In genomic region chr6:18682043-18682442, GRCm38 (mm10) we compare ENCODE assay signal across 12 mouse cellular contexts.
DNase-seq lines count a peak whose midpoint lies in the region; ATAC-seq lines count a peak whose summit lies in the region.
"Had no signal": no experiment of that assay in that cellular context is flagged by ENCODE, and none has a peak within 500 bp of the region (broad histone marks: within the 10 kb centered on the region; RNA-seq: fewer than 3 reads in every experiment).

No protein-coding gene starts in this region.

- H3K4me1 ChIP-seq in limb, embryonic 11.5 days (ENCODE audit: control insufficient read depth, insufficient read depth, low read length): no peaks in the 10 kb centered on the region
- 0 out of 2 replicates have a peak, but pooled peaks cover 5% of the 10 kb centered on the region for H3K4me1 ChIP-seq in limb, embryonic 10.5 days
- H3K4me1 ChIP-seq: limb, embryonic 15.5 days; midbrain, embryonic 12.5 days had no signal

- DNase-seq in cerebellum, postnatal 14 days: peak; percentile 8 to 34
- DNase-seq in cerebellum, postnatal 4 days (ENCODE audit: low spot score in 2 of 2): no peak
- peak; percentile 25 for DNase-seq in limb, embryonic 11.5 days (ENCODE audit: low spot score)
- no peak for DNase-seq in limb, embryonic 10.5 days (ENCODE audit: low spot score)
- peak; percentile 14 for DNase-seq in lung, postnatal 10 days
- no peak for DNase-seq in heart, postnatal 36 days
- DNase-seq in T-cell, adult 2 months (ENCODE audit: low spot score): no peak
- DNase-seq: heart, adult 2 months had no signal

- no peaks in the 10 kb centered on the region for H3K36me3 ChIP-seq in limb, embryonic 11.5 days (ENCODE audit: control insufficient read depth, insufficient read depth, low read length)
- no peaks in the 10 kb centered on the region for H3K36me3 ChIP-seq in limb, embryonic 10.5 days
- H3K36me3 ChIP-seq: hindbrain, embryonic 13.5 days; limb, embryonic 15.5 days; midbrain, embryonic 12.5 days had no signal

- no peak overlapping the region for H3K27ac ChIP-seq in limb, embryonic 11.5 days (replicated peaks; ENCODE audit: low read depth, low read length)
- no peak overlapping the region for H3K27ac ChIP-seq in limb, embryonic 10.5 days
- H3K27ac ChIP-seq: heart, adult 2 months; hindbrain, embryonic 13.5 days; limb, embryonic 15.5 days; midbrain, embryonic 12.5 days had no signal

- intact Hi-C loops in heart, postnatal 36 days (cut with DNase I): no loop called here

- H3K9me3 ChIP-seq in limb, embryonic 11.5 days (ENCODE audit: control insufficient read depth, low read length): no peaks in the 10 kb centered on the region
- no peaks in the 10 kb centered on the region for H3K9me3 ChIP-seq in limb, embryonic 10.5 days (replicated peaks)
- H3K9me3 ChIP-seq: hindbrain, embryonic 13.5 days; limb, embryonic 15.5 days; midbrain, embryonic 12.5 days had no signal

- WGBS in limb, embryonic 11.5 days: 41% methylated on average over 6 of the region's 6 CpGs
- 64% methylated on average over 6 of the region's 6 CpGs for WGBS in limb, embryonic 10.5 days

- no peak overlapping the region for H3K4me3 ChIP-seq in limb, embryonic 11.5 days (ENCODE audit: low read depth, low read length)
- no peak overlapping the region for H3K4me3 ChIP-seq in limb, embryonic 10.5 days
- H3K4me3 ChIP-seq: heart, adult 2 months; hindbrain, embryonic 13.5 days; limb, embryonic 15.5 days; midbrain, embryonic 12.5 days had no signal

- ATAC-seq in limb, embryonic 11.5 days (ENCODE audit: insufficient number of reproducible peaks, low FRiP score, low TSS enrichment, low read depth): no peak
- peak; percentile 25 to 62; a peak in 3 of 4 replicates for ATAC-seq in hematopoietic stem cell, adult 5-6 weeks (replicated peaks in 1 of 2; ENCODE audit: insufficient read depth in 1 of 2, low FRiP score in 2 of 2, low TSS enrichment in 1 of 2, low read depth in 1 of 2, poor library complexity in 2 of 2, severe bottlenecking in 2 of 2)

- H3K9ac ChIP-seq in limb, embryonic 11.5 days (ENCODE audit: low read length): no peak overlapping the region
- H3K9ac ChIP-seq: hindbrain, embryonic 13.5 days; limb, embryonic 15.5 days; midbrain, embryonic 12.5 days had no signal

- H3K27me3 ChIP-seq in limb, embryonic 11.5 days (ENCODE audit: control insufficient read depth, insufficient read depth, low read length): no peaks in the 10 kb centered on the region
- no peaks in the 10 kb centered on the region for H3K27me3 ChIP-seq in limb, embryonic 10.5 days (ENCODE audit: low read depth, poor library complexity, severe bottlenecking)
- H3K27me3 ChIP-seq: hindbrain, embryonic 13.5 days; limb, embryonic 15.5 days; midbrain, embryonic 12.5 days had no signal

- no peak overlapping the region for H3K4me2 ChIP-seq in limb, embryonic 11.5 days (ENCODE audit: low read depth, severe bottlenecking)
- H3K4me2 ChIP-seq: hindbrain, embryonic 13.5 days; limb, embryonic 15.5 days; midbrain, embryonic 12.5 days had no signal

Comparison
In these comparisons a context has a peak if more than half of its experiments do, and no peak if none do; other contexts are left out.
1. DNase-seq: peak in cerebellum, postnatal 14 days (2 of 2), limb, embryonic 11.5 days (single experiment) and lung, postnatal 10 days (single experiment); none in cerebellum, postnatal 4 days (0 of 2), limb, embryonic 10.5 days (single experiment), heart, postnatal 36 days (0 of 2) and T-cell, adult 2 months (single experiment).